In the genomic region with DNA sequence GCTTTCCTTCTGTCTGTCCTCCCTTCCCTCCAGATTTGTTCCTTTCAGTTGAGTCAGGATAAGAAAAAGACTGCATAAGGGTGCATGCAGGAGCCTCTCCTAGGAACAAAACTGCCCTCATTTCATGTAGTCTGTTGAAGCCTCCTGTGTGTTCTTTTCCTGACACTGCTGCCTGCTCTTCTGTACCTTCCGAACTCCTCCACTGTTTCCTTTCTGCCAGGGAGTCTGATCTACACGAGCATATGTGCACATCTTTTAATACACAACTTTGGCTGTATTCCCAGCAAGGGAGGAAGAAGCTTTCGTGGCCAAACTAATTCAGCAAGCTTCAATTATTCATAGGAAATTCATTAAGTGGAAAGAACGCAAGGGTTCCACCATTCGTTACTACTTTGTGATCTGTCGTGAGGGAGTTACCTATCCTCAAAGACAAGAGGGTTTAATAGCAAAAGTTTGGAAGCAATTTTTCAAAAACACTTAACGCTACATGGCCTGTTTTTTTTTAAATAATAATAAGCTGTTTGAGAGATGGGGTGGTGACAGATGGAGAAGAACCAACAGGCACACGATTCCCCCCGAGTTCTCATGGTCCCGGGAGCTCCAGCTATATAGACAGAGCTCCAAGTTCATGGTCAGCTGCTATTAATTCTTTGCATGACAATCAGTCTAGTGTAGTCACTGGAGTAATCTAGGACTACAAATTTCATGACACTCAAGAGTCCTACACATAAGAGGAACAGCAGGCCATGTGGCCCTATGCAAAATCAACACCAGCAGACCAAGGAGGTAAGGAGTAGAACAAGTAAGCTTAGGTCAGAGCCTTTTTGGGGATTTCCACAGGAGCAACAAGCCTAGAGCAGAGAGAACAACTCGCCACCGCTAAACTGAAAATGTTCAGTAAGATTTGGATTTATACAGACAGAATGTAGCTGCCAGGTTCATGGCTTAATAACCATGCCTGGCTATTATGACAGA, we compare ENCODE assay signal across 14 mouse cellular contexts.
DNase-seq lines count a peak whose midpoint lies in the region; ATAC-seq and TF ChIP-seq lines count a peak whose summit lies in the region.
"Had no signal": no experiment of that assay in that cellular context is flagged by ENCODE, and none has a peak within 500 bp of the region (broad histone marks: within the 10 kb centered on the region; RNA-seq: fewer than 3 reads in every experiment).

No protein-coding gene starts in this region.

- no peaks in the 10 kb centered on the region for H3K36me3 ChIP-seq in heart, embryonic 13.5 days
- H3K36me3 ChIP-seq in CH12.LX (replicated peaks in 1 of 2; ENCODE audit: control insufficient read depth in 1 of 2, insufficient read depth in 1 of 2, low read length in 1 of 2): no peaks in the 10 kb centered on the region
- H3K36me3 ChIP-seq in intestine, postnatal 0 days (ENCODE audit: control insufficient read depth, insufficient read depth): no peaks in the 10 kb centered on the region
- H3K36me3 ChIP-seq: embryonic facial prominence, embryonic 15.5 days; liver, embryonic 13.5 days had no signal

- intact Hi-C loops in heart, postnatal 36 days (cut with DNase I): no loop called here
- intact Hi-C loops in left cerebral cortex, postnatal 25 days (cut with DNase I): no loop called here

- ATAC-seq in heart, embryonic 13.5 days (ENCODE audit: extremely low read depth, insufficient number of reproducible peaks, low FRiP score, low TSS enrichment): no peak
- ATAC-seq in intestine, postnatal 0 days: no peak
- ATAC-seq: intestine, embryonic 16.5 days had no signal

- no peak for TF ChIP-seq CTCF in CH12.LX (conservative IDR thresholded peaks at IDR 0.05 in 1 of 2, IDR thresholded peaks at IDR 0.05 in 1 of 2; ENCODE audit: low read depth in 2 of 2, low read length in 2 of 2)
- no peak for TF ChIP-seq CTCF in brain, embryonic 14.5 days (IDR thresholded peaks at IDR 0.05; ENCODE audit: borderline replicate concordance, extremely low read depth, insufficient read depth, insufficient read length)
- TF ChIP-seq CTCF in intestine, postnatal 0 days (IDR thresholded peaks at IDR 0.05; ENCODE audit: low read depth): no peak

- H3K27ac ChIP-seq in heart, embryonic 13.5 days (replicated peaks): peak overlapping the region; percentile 45
- no peak overlapping the region for H3K27ac ChIP-seq in CH12.LX (ENCODE audit: insufficient read depth, low read depth)
- no peak overlapping the region for H3K27ac ChIP-seq in intestine, postnatal 0 days (ENCODE audit: low read depth, low read length)
- H3K27ac ChIP-seq: embryonic facial prominence, embryonic 15.5 days; liver, embryonic 13.5 days had no signal

- H3K9ac ChIP-seq in heart, embryonic 13.5 days: no peak overlapping the region
- H3K9ac ChIP-seq in CH12.LX (ENCODE audit: insufficient read depth, low read depth): no peak overlapping the region
- no peak overlapping the region for H3K9ac ChIP-seq in intestine, postnatal 0 days (ENCODE audit: low read depth, low read length)
- H3K9ac ChIP-seq: embryonic facial prominence, embryonic 15.5 days; liver, embryonic 13.5 days had no signal

- H3K4me1 ChIP-seq in heart, embryonic 13.5 days: no peaks in the 10 kb centered on the region
- H3K4me1 ChIP-seq in CH12.LX (ENCODE audit: control insufficient read depth in 1 of 2, insufficient read depth in 2 of 2): peaks cover 3 to 16% of the 10 kb centered on the region in 2 experiments
- H3K4me1 ChIP-seq in intestine, postnatal 0 days (replicated peaks; ENCODE audit: control insufficient read depth, insufficient read depth, low read length): no peaks in the 10 kb centered on the region
- H3K4me1 ChIP-seq: embryonic facial prominence, embryonic 15.5 days; liver, embryonic 13.5 days; megakaryocyte, embryonic 14.5 days had no signal

- H3K4me2 ChIP-seq in heart, embryonic 13.5 days: no peak overlapping the region
- H3K4me2 ChIP-seq in CH12.LX (ENCODE audit: insufficient read depth, low read depth, poor library complexity, severe bottlenecking): peak overlapping the region; percentile 36
- no peak overlapping the region for H3K4me2 ChIP-seq in intestine, postnatal 0 days (replicated peaks; ENCODE audit: low read depth)
- H3K4me2 ChIP-seq: embryonic facial prominence, embryonic 15.5 days; liver, embryonic 13.5 days had no signal

- DNase-seq in heart, postnatal 36 days: no peak
- DNase-seq in left cerebral cortex, postnatal 25 days (ENCODE audit: low spot score in 2 of 2): peak; percentile 35 to 59
- DNase-seq in left cerebral cortex, adult 18-20 months (ENCODE audit: low spot score in 2 of 2): no peak
- DNase-seq in CH12.LX (ENCODE audit: extremely low read depth): peak; percentile 59
- DNase-seq in brain, embryonic 14.5 days (ENCODE audit: low read depth): peak; percentile 68
- DNase-seq in adrenal gland, adult 8-10 months: no peak
- DNase-seq: adrenal gland, postnatal 10 days; liver, embryonic 13.5 days; thymus, adult 2 months had no signal

- H3K4me3 ChIP-seq in heart, embryonic 13.5 days: no peak overlapping the region
- H3K4me3 ChIP-seq in CH12.LX (replicated peaks in 1 of 3; ENCODE audit: low read depth in 2 of 3, low read length in 2 of 3, poor library complexity in 1 of 3): no peak overlapping the region
- no peak overlapping the region for H3K4me3 ChIP-seq in intestine, postnatal 0 days (ENCODE audit: low read depth, low read length)
- H3K4me3 ChIP-seq: embryonic facial prominence, embryonic 15.5 days; liver, embryonic 13.5 days; megakaryocyte, embryonic 14.5 days had no signal

- WGBS in heart, embryonic 13.5 days: 57% methylated on average over 12 of the region's 12 CpGs
- whole genome bisulfite sequencing in intestine, postnatal 0 days: 70% methylated on average over 12 of the region's 12 CpGs

- no peak for TF ChIP-seq POLR2A in CH12.LX (IDR thresholded peaks at IDR 0.05; ENCODE audit: low read depth, low read length)
- no peak for TF ChIP-seq POLR2A in brain, embryonic 14.5 days (IDR thresholded peaks at IDR 0.05; ENCODE audit: borderline replicate concordance, extremely low read depth, insufficient read depth, insufficient read length, poor library complexity, severe bottlenecking)

- dilution Hi-C loops in CH12.LX (cut with MboI; ENCODE audit: extremely low pct_ligation_motif_present, extremely low pct_unique_long_range_greater_than_20kb, low sequenced_read_pairs): no loop called here

- 0 out of 2 replicates have a peak, but pooled peaks cover 3% of the 10 kb centered on the region for H3K9me3 ChIP-seq in heart, embryonic 13.5 days
- no peaks in the 10 kb centered on the region for H3K9me3 ChIP-seq in CH12.LX (replicated peaks; ENCODE audit: low read length)
- H3K9me3 ChIP-seq in intestine, postnatal 0 days (ENCODE audit: control insufficient read depth): no peaks in the 10 kb centered on the region
- H3K9me3 ChIP-seq: embryonic facial prominence, embryonic 15.5 days; liver, embryonic 13.5 days had no signal

- no peaks in the 10 kb centered on the region for H3K79me2 ChIP-seq in CH12.LX (replicated peaks; ENCODE audit: control insufficient read depth, extremely low read depth, insufficient read depth, poor library complexity, severe bottlenecking)

- in situ Hi-C loops in CH12.LX (cut with MboI; ENCODE audit: low pct_ligation_motif_present, low pct_unique_long_range_greater_than_20kb, low sequenced_read_pairs): loop anchor here (25.0 kb wide), 1 partner anchor 397 kb away; no protein-coding TSS in a partner anchor

- TF ChIP-seq RAD21 in CH12.LX (IDR thresholded peaks at IDR 0.05; ENCODE audit: low read depth, low read length): no peak

- TF ChIP-seq EP300 in CH12.LX (IDR thresholded peaks at IDR 0.05; ENCODE audit: low read length): 0 out of 2 replicates have a peak, but pooled peaks have one; percentile 11

- no peaks in the 10 kb centered on the region for H3K27me3 ChIP-seq in heart, embryonic 13.5 days (replicated peaks)
- no peaks in the 10 kb centered on the region for H3K27me3 ChIP-seq in CH12.LX (replicated peaks)
- H3K27me3 ChIP-seq in intestine, postnatal 0 days (replicated peaks; ENCODE audit: control insufficient read depth, insufficient read depth, low read length): no peaks in the 10 kb centered on the region
- H3K27me3 ChIP-seq: embryonic facial prominence, embryonic 15.5 days; liver, embryonic 13.5 days had no signal

TF ChIP-seq in CH12.LX, 34 proteins besides CTCF, POLR2A, EP300 and RAD21:
- 0 out of 2 replicates have a peak, but pooled peaks have one; percentile 42 for TF ChIP-seq MAX (IDR thresholded peaks at IDR 0.05; ENCODE audit: low read length)
- no peak for TF ChIP-seq ZNF384 (IDR thresholded peaks at IDR 0.05; ENCODE audit: low read depth, low read length)
- no peak for TF ChIP-seq ETS1 (conservative IDR thresholded peaks at IDR 0.05; ENCODE audit: low read depth, low read length)
- no peak for TF ChIP-seq TBP (conservative IDR thresholded peaks at IDR 0.05; ENCODE audit: low read depth, low read length)
- TF ChIP-seq ZC3H11A (IDR thresholded peaks at IDR 0.05; ENCODE audit: low read depth, low read length): no peak
- TF ChIP-seq SMC3 (IDR thresholded peaks at IDR 0.05; ENCODE audit: low read depth, low read length): no peak
- no peak for TF ChIP-seq BHLHE40 (IDR thresholded peaks at IDR 0.05; ENCODE audit: low read depth, low read length)
- peak; percentile 54; the same call in 1 of the 2 replicates for TF ChIP-seq MYC (IDR thresholded peaks at IDR 0.05; ENCODE audit: low read depth, low read length)
- no peak for TF ChIP-seq CHD2 (IDR thresholded peaks at IDR 0.05; ENCODE audit: low read length)
- TF ChIP-seq MEF2A (IDR thresholded peaks at IDR 0.05; ENCODE audit: borderline replicate concordance, low read depth, low read length): 0 out of 2 replicates have a peak, but pooled peaks have one; percentile 19
- no peak for TF ChIP-seq JUND (conservative IDR thresholded peaks at IDR 0.05; ENCODE audit: low read depth, low read length)
- no peak for TF ChIP-seq NRF1 (IDR thresholded peaks at IDR 0.05; ENCODE audit: low read depth, low read length)
- TF ChIP-seq USF2 (conservative IDR thresholded peaks at IDR 0.05; ENCODE audit: low read depth, low read length): 0 out of 2 replicates have a peak, but pooled peaks have one; percentile 5
- TF ChIP-seq ELF1 (IDR thresholded peaks at IDR 0.05; ENCODE audit: low read depth, low read length): no peak
- TF ChIP-seq ZMIZ1 (IDR thresholded peaks at IDR 0.05; ENCODE audit: low read depth, low read length): no peak
- TF ChIP-seq MAFK (IDR thresholded peaks at IDR 0.05; ENCODE audit: insufficient replicate concordance, low read length): no peak
- TF ChIP-seq PAX5 (IDR thresholded peaks at IDR 0.05; ENCODE audit: low read length): no peak
- TF ChIP-seq KAT2A (IDR thresholded peaks at IDR 0.05; ENCODE audit: insufficient replicate concordance, low read length): no peak
- TF ChIP-seq MXI1 (IDR thresholded peaks at IDR 0.05; ENCODE audit: low read depth, low read length): no peak
- TF ChIP-seq GABPA (IDR thresholded peaks at IDR 0.05; ENCODE audit: insufficient replicate concordance, low read depth, low read length): no peak
- TF ChIP-seq RCOR1 (conservative IDR thresholded peaks at IDR 0.05; ENCODE audit: low read depth, low read length): no peak
- TF ChIP-seq SIN3A (IDR thresholded peaks at IDR 0.05; ENCODE audit: low read length): no peak
- TF ChIP-seq NELFE (IDR thresholded peaks at IDR 0.05; ENCODE audit: low read depth, low read length): no peak

Comparison
In these comparisons a context has a peak if more than half of its experiments do, and no peak if none do; other contexts are left out.
1. DNase-seq: peak in left cerebral cortex, postnatal 25 days (2 of 2), CH12.LX (single experiment) and brain, embryonic 14.5 days (single experiment); none in heart, postnatal 36 days (0 of 2), left cerebral cortex, adult 18-20 months (0 of 2) and adrenal gland, adult 8-10 months (single experiment).